Mouse (Mus musculus): ENCODE data around the gene Zdhhc4.

The Zdhhc4 gene

GRCm38 (mm10) chr5:143328690-143329495 is at the start of gene Zdhhc4:
Zdhhc4 (minus strand) TSS chr5:143329256.
- peak; percentile 95 for DNase-seq

- DNase-seq = no peak
Measured at GRCm38 (mm10) chr5:143376156-143376555, 47.1 kb upstream of the Zdhhc4 start.

- DNase-seq = peak; percentile 74
Measured at GRCm38 (mm10) chr5:143375242-143375641, 46.2 kb upstream of the Zdhhc4 start.

GRCm38 (mm10) chr5:143372818-143373217 is 43.8 kb upstream of the Zdhhc4 start:
- peak; percentile 63 for DNase-seq

- no peak for DNase-seq
Measured at GRCm38 (mm10) chr5:143371146-143371510, 42.1 kb upstream of the Zdhhc4 start.

- no peak for DNase-seq
Measured at GRCm38 (mm10) chr5:143370416-143371145, 41.5 kb upstream of the Zdhhc4 start.

- DNase-seq = peak; percentile 55
Measured at GRCm38 (mm10) chr5:143369611-143370255, 40.7 kb upstream of the Zdhhc4 start.

GRCm38 (mm10) chr5:143367931-143368330 is 38.9 kb upstream of the Zdhhc4 start:
- DNase-seq = no peak

GRCm38 (mm10) chr5:143363678-143364615 is 34.9 kb upstream of the Zdhhc4 start:
- DNase-seq = peak; percentile 88

- no peak for DNase-seq
Measured at GRCm38 (mm10) chr5:143361428-143361827, 32.4 kb upstream of the Zdhhc4 start.

- peak; percentile 49 for DNase-seq
Measured at GRCm38 (mm10) chr5:143360000-143360399, 30.9 kb upstream of the Zdhhc4 start.

GRCm38 (mm10) chr5:143359263-143359662 is 30.2 kb upstream of the Zdhhc4 start:
- DNase-seq = no peak

- DNase-seq = peak; percentile 61
Measured at GRCm38 (mm10) chr5:143357564-143357963, 28.5 kb upstream of the Zdhhc4 start.

GRCm38 (mm10) chr5:143356686-143357388 is 27.8 kb upstream of the Zdhhc4 start, which contains the start of gene Grid2ip:
Grid2ip (plus strand) TSS chr5:143357338.
- peak; percentile 65 for DNase-seq

GRCm38 (mm10) chr5:143356017-143356416 is 27.0 kb upstream of the Zdhhc4 start:
- DNase-seq = no peak

- DNase-seq = no peak
Measured at GRCm38 (mm10) chr5:143346367-143346766, 17.3 kb upstream of the Zdhhc4 start.

GRCm38 (mm10) chr5:143339603-143340002 is 10.5 kb upstream of the Zdhhc4 start:
- DNase-seq = no peak

GRCm38 (mm10) chr5:143336559-143336958 is 7.5 kb upstream of the Zdhhc4 start:
- peak; percentile 56 for DNase-seq

GRCm38 (mm10) chr5:143335089-143335460 is 6.0 kb upstream of the Zdhhc4 start:
- DNase-seq = no peak

- no peak for DNase-seq
Measured at GRCm38 (mm10) chr5:143334418-143335088, 5.5 kb upstream of the Zdhhc4 start.

- peak; percentile 84 for DNase-seq
Measured at GRCm38 (mm10) chr5:143333872-143334271, 4.8 kb upstream of the Zdhhc4 start.

Data from retina, postnatal 1 day (tissue).